Mouse (Mus musculus): Measurements from ENCODE around the gene Gm42669. TPM values are rescaled to one million over a fixed set of nuclear protein-coding genes. Genes with fewer than 3 reads are reported as not detected.

The Gm42669 gene
- polyA plus RNA-seq, 1 experiment: 0.04 TPM

DNA sequence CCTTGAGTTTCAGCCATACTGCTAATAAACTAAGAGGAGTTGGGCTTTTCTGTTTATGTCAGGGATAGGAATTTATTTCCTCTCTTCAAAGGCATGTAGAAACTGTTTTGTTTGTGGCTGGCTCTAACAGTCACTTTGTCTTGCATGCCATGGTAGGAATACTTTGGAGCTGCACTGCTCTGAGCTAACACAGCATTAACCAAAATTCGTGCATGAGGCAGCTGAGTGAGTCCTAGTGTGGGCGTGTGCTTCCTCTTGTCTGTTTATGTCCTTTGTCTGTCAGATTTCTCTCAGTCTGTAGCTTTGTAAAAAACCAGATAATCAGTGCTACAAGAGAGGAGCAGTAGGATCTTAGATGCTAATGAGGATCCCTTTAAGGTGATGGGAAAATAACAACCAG, 3.9 kb downstream of the Gm42669 start:
- Histone ChIP-seq H3ac (ENCODE audit: control insufficient read depth, insufficient read length, low read depth) (no peak overlapping the region), H3K27me3 (ENCODE audit: control insufficient read depth, insufficient read depth, insufficient read length) (no peaks in the 10 kb centered on the region), H3K4me3 (ENCODE audit: insufficient read depth, poor library complexity, severe bottlenecking) (no peak overlapping the region), H3K79me2 (ENCODE audit: control insufficient read depth, insufficient read depth) (no peaks in the 10 kb centered on the region), H3K79me3 (ENCODE audit: low read depth) (no peaks in the 10 kb centered on the region), H3K36me3 (ENCODE audit: control insufficient read depth, insufficient read depth) (no peaks in the 10 kb centered on the region)
- TF ChIP-seq USF1 (IDR thresholded peaks at IDR 0.05; ENCODE audit: low read depth) (no peak), MYOG (IDR thresholded peaks at IDR 0.05; ENCODE audit: control insufficient read depth, extremely low read depth, insufficient read length) (no peak), MYOD1 (IDR thresholded peaks at IDR 0.05; ENCODE audit: control insufficient read depth, insufficient read length, low read depth) (no peak), FOSL1 (IDR thresholded peaks at IDR 0.05; ENCODE audit: insufficient read depth, low read length, poor library complexity, severe bottlenecking) (no peak), MAX (IDR thresholded peaks at IDR 0.05) (no peak), CTCF (IDR thresholded peaks at IDR 0.05; ENCODE audit: control insufficient read depth, insufficient read depth, insufficient read length) (no peak), CEBPB (IDR thresholded peaks at IDR 0.05; ENCODE audit: low read depth) (no peak)

DNA sequence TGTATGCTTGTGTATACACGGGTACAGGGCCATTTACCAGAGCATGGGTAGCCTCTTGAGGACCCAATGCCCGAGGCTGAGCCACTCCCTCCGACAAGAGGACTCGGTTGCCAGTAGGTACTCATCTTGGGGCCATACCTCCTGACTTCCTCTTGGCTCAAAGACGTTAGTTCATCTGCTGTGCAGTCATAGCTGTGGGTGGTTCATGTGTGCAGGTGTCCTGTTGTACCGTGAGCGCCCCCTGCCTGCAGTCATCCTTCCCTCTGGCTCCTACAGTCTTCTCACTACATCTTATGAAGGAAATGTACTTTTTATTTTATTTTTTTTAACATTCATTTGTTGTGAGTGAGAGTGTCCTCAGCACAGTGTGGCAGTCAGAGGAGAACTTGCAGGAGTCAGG, 6.2 kb downstream of the Gm42669 start:
- Histone ChIP-seq H3ac (ENCODE audit: control insufficient read depth, insufficient read length, low read depth) (no peak overlapping the region), H3K4me3 (ENCODE audit: insufficient read depth, poor library complexity, severe bottlenecking) (no peak overlapping the region)
- TF ChIP-seq CTCF (IDR thresholded peaks at IDR 0.05; ENCODE audit: control insufficient read depth, insufficient read depth, insufficient read length) (peak; percentile 30), MAX (IDR thresholded peaks at IDR 0.05) (no peak)

DNA sequence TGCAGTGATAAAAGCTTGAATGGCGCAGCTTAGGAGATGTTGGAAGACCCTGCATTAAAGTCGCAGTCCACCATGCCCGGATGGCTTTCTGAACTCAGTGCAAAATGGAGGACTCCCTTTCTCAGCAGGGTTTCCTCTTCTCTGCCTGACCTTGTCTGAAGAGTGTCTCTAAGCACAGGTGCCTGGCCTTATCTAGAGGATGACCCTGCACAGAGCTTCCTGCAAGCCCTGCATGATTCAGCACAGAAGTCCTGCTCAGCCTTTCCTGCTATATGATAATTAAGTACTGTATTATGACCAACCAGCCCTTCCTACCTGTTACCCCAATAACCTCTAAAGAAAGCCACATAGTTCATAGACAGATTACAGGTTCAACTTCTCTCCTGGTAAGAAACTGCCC, 8.0 kb downstream of the Gm42669 start:
- Histone ChIP-seq H3K79me3 (ENCODE audit: low read depth) (no peaks in the 10 kb centered on the region), H3K79me2 (ENCODE audit: control insufficient read depth, insufficient read depth) (no peaks in the 10 kb centered on the region), H3ac (ENCODE audit: control insufficient read depth, insufficient read length, low read depth) (no peak overlapping the region), H3K4me3 (ENCODE audit: insufficient read depth, poor library complexity, severe bottlenecking) (no peak overlapping the region), H3K36me3 (ENCODE audit: control insufficient read depth, insufficient read depth) (no peaks in the 10 kb centered on the region), H3K27me3 (ENCODE audit: control insufficient read depth, insufficient read depth, insufficient read length) (no peaks in the 10 kb centered on the region)
- no peak for TF ChIP-seq CTCF (IDR thresholded peaks at IDR 0.05; ENCODE audit: control insufficient read depth, insufficient read depth, insufficient read length)
- no peak for TF ChIP-seq CEBPB (IDR thresholded peaks at IDR 0.05; ENCODE audit: low read depth)
- TF ChIP-seq USF1 (IDR thresholded peaks at IDR 0.05; ENCODE audit: low read depth): no peak
- no peak for TF ChIP-seq FOSL1 (IDR thresholded peaks at IDR 0.05; ENCODE audit: insufficient read depth, low read length, poor library complexity, severe bottlenecking)
- no peak for TF ChIP-seq MYOG (IDR thresholded peaks at IDR 0.05; ENCODE audit: control insufficient read depth, extremely low read depth, insufficient read length)
- no peak for TF ChIP-seq MYOD1 (IDR thresholded peaks at IDR 0.05; ENCODE audit: control insufficient read depth, insufficient read length, low read depth)
- no peak for TF ChIP-seq MAX (IDR thresholded peaks at IDR 0.05)

More for the DNA sequence above, 6.2 kb downstream of the Gm42669 start:
- no peaks in the 10 kb centered on the region for H3K36me3 ChIP-seq (ENCODE audit: control insufficient read depth, insufficient read depth)
- no peaks in the 10 kb centered on the region for H3K79me2 ChIP-seq (ENCODE audit: control insufficient read depth, insufficient read depth)
- no peaks in the 10 kb centered on the region for H3K79me3 ChIP-seq (ENCODE audit: low read depth)
- no peaks in the 10 kb centered on the region for H3K27me3 ChIP-seq (ENCODE audit: control insufficient read depth, insufficient read depth, insufficient read length)

GRCm38 (mm10) chr5:107516087-107516486, 8.7 kb downstream of the Gm42669 start:
- Histone ChIP-seq H3K79me2 (ENCODE audit: control insufficient read depth, insufficient read depth) (no peaks in the 10 kb centered on the region), H3K27me3 (ENCODE audit: control insufficient read depth, insufficient read depth, insufficient read length) (no peaks in the 10 kb centered on the region), H3ac (ENCODE audit: control insufficient read depth, insufficient read length, low read depth) (no peak overlapping the region), H3K36me3 (ENCODE audit: control insufficient read depth, insufficient read depth) (no peaks in the 10 kb centered on the region), H3K4me3 (ENCODE audit: insufficient read depth, poor library complexity, severe bottlenecking) (no peak overlapping the region), H3K79me3 (ENCODE audit: low read depth) (no peaks in the 10 kb centered on the region)
- no peak for TF ChIP-seq MYOD1 (IDR thresholded peaks at IDR 0.05; ENCODE audit: control insufficient read depth, insufficient read length, low read depth)
- TF ChIP-seq CEBPB (IDR thresholded peaks at IDR 0.05; ENCODE audit: low read depth): no peak
- no peak for TF ChIP-seq MAX (IDR thresholded peaks at IDR 0.05)
- TF ChIP-seq MYOG (IDR thresholded peaks at IDR 0.05; ENCODE audit: control insufficient read depth, extremely low read depth, insufficient read length): no peak
- TF ChIP-seq CTCF (IDR thresholded peaks at IDR 0.05; ENCODE audit: control insufficient read depth, insufficient read depth, insufficient read length): no peak
- TF ChIP-seq FOSL1 (IDR thresholded peaks at IDR 0.05; ENCODE audit: insufficient read depth, low read length, poor library complexity, severe bottlenecking): no peak
- TF ChIP-seq USF1 (IDR thresholded peaks at IDR 0.05; ENCODE audit: low read depth): no peak

DNA sequence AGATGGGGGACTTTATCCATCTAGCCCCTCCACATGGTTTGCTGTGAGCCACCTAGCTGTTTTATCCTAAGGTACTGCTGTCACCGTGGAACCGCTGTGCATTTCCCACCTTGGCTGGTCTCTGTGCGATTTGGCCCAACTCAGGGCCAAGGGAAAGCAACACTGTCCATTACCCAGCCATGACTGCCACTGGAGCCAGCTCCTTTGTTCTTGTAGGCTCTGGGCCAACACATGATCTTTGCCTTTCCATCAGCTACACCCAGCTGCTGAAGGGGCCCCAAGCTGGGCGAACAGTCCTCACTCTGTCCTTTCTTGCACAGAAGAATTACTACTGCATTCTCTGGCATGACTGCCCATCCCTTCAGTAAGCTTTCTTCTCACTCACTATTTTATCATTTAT, 11.2 kb downstream of the Gm42669 start:
- no peak overlapping the region for H3K4me3 ChIP-seq (ENCODE audit: insufficient read depth, poor library complexity, severe bottlenecking)
- H3ac ChIP-seq (ENCODE audit: control insufficient read depth, insufficient read length, low read depth): no peak overlapping the region
- H3K79me3 ChIP-seq (ENCODE audit: low read depth): no peaks in the 10 kb centered on the region
- H3K36me3 ChIP-seq (ENCODE audit: control insufficient read depth, insufficient read depth): no peaks in the 10 kb centered on the region
- no peaks in the 10 kb centered on the region for H3K79me2 ChIP-seq (ENCODE audit: control insufficient read depth, insufficient read depth)
- H3K27me3 ChIP-seq (ENCODE audit: control insufficient read depth, insufficient read depth, insufficient read length): no peaks in the 10 kb centered on the region
- TF ChIP-seq FOSL1 (IDR thresholded peaks at IDR 0.05; ENCODE audit: insufficient read depth, low read length, poor library complexity, severe bottlenecking) (no peak), CEBPB (IDR thresholded peaks at IDR 0.05; ENCODE audit: low read depth) (no peak), MAX (IDR thresholded peaks at IDR 0.05) (no peak), USF1 (IDR thresholded peaks at IDR 0.05; ENCODE audit: low read depth) (no peak), MYOD1 (IDR thresholded peaks at IDR 0.05; ENCODE audit: control insufficient read depth, insufficient read length, low read depth) (no peak), MYOG (IDR thresholded peaks at IDR 0.05; ENCODE audit: control insufficient read depth, extremely low read depth, insufficient read length) (no peak), CTCF (IDR thresholded peaks at IDR 0.05; ENCODE audit: control insufficient read depth, insufficient read depth, insufficient read length) (no peak)

DNA sequence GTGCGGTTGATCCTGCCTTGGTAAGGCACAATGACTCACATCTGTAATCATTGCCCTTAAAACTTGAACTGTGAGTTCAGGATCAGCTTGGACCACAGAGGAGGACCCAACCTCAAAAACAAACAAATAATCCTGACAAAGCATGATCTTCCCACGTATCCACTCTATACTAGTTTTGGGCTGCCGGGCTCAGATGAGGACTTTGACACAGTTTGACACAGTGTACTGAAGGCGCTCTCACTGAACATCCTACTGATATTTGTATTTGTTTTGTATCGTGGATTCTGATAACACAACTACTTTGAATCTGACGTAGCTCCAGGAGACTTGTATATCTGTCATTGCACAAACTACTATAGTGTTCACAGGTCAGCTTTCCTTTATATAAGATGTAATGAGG, 14.0 kb downstream of the Gm42669 start:
- Histone ChIP-seq H3K79me2 (ENCODE audit: control insufficient read depth, insufficient read depth) (no peaks in the 10 kb centered on the region), H3ac (ENCODE audit: control insufficient read depth, insufficient read length, low read depth) (no peak overlapping the region), H3K27me3 (ENCODE audit: control insufficient read depth, insufficient read depth, insufficient read length) (no peaks in the 10 kb centered on the region), H3K79me3 (ENCODE audit: low read depth) (no peaks in the 10 kb centered on the region), H3K36me3 (ENCODE audit: control insufficient read depth, insufficient read depth) (no peaks in the 10 kb centered on the region), H3K4me3 (ENCODE audit: insufficient read depth, poor library complexity, severe bottlenecking) (no peak overlapping the region)
- no peak for TF ChIP-seq FOSL1 (IDR thresholded peaks at IDR 0.05; ENCODE audit: insufficient read depth, low read length, poor library complexity, severe bottlenecking)
- TF ChIP-seq MAX (IDR thresholded peaks at IDR 0.05): no peak
- no peak for TF ChIP-seq MYOG (IDR thresholded peaks at IDR 0.05; ENCODE audit: control insufficient read depth, extremely low read depth, insufficient read length)
- TF ChIP-seq MYOD1 (IDR thresholded peaks at IDR 0.05; ENCODE audit: control insufficient read depth, insufficient read length, low read depth): no peak
- TF ChIP-seq CTCF (IDR thresholded peaks at IDR 0.05; ENCODE audit: control insufficient read depth, insufficient read depth, insufficient read length): no peak
- TF ChIP-seq USF1 (IDR thresholded peaks at IDR 0.05; ENCODE audit: low read depth): no peak
- no peak for TF ChIP-seq CEBPB (IDR thresholded peaks at IDR 0.05; ENCODE audit: low read depth)

Measured in C2C12 (cell line).